Mouse (Mus musculus) heart, postnatal 0 days (tissue): ENCODE data around the gene Atp6v0a4.

Experiments
- CTCF ChIP-seq: IDR thresholded peaks from 2 replicates; pipeline ENCODE4 v1.5.1; 2016; ENCODE audit warnings: antibody characterized with exemption, control low read depth, low read depth
- EP300 ChIP-seq: IDR thresholded peaks from 2 replicates; pipeline ENCODE4 v1.6.1; 2016; ENCODE audit warnings: antibody characterized with exemption, low read depth

GRCm38 (mm10) chr6:38120681-38121371, 3.6 kb downstream of the Atp6v0a4 start:
- no peak for TF ChIP-seq CTCF
- TF ChIP-seq EP300, result no peak
